Mouse (Mus musculus): ENCODE data around the gene Epc2.

The Epc2 gene

GRCm38 (mm10) chr2:49450931-49451636, at the start of gene Epc2:
Gene Epc2, plus strand, starts transcription at chr2:49451486.
- DNase-seq: peak; percentile 92 to 93

GRCm38 (mm10) chr2:49405954-49406353, 45.3 kb upstream of the Epc2 start:
- no peak for DNase-seq

- DNase-seq: no peak
These were observed 39.6 kb upstream of the Epc2 start for GRCm38 (mm10) chr2:49411685-49412084.

GRCm38 (mm10) chr2:49412576-49412975, 38.7 kb upstream of the Epc2 start:
- no peak for DNase-seq

DNA sequence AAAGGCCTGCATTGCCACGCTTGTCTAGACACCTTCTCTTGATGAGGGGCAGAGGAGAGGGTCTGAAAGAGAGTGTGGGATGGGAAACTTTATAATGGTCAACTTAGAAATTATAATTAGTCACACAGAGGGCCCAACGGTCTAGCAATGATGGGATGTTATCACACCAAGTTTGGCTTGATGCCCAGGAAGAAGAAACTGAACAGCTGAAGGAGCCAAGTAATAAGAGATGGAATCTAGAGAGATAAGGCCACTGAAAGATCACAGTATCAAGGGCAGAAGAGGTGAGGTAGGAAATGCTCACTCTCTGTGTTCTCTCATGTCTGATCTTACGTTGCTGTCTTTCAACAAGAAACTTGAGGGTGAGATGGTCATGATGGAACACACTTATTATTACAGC, 35.4 kb upstream of the Epc2 start:
- no peak for DNase-seq

DNA sequence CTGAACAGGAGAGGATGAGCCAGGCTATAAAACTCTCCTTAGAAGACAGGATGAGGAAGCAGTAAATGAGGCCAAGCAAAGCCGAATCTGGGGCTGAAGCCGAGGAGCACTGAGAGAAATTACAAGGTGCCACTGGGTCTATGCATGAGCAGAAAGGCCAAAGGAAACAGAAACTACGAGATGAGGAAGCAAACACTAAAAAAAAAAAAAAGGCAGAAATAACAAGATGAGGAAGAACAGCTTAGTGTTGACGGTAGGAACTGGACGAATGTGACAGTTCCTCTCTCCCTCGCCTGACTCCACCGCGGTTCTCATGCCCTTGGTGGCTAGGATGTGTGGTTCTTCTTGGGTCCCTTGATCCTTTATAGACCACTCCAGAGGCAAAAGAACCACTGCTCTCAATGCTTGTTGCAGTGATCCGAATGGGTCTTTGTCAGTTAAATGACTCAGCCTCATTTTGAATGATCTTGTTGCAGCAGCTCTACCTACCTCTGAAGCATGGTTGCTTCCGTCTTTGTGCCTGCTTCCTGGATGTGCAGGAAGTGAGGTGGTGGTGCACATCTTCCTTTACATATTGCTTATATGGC, 34.2 kb upstream of the Epc2 start:
- no peak for DNase-seq

DNA sequence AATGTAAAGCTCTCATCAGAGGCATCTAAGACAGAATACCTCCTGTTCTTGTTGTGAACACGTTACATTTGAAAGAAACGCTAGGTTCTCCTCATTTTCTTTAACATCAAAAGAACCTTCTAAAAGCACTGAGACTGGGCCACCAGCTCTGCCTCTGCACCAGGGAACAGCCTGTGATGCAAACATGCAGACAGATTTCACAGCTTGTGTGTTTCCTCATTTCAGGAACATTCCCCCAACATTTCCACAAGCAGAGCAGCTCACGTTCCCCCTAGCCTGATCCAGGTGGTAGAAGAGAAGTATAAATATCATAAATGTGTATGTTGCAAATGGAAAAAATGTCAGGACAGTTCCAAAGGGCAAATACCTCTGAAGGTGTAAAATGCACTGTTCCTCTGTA, 30.9 kb upstream of the Epc2 start:
- DNase-seq: no peak

GRCm38 (mm10) chr2:49423857-49424256, 27.4 kb upstream of the Epc2 start:
- no peak for DNase-seq

DNA sequence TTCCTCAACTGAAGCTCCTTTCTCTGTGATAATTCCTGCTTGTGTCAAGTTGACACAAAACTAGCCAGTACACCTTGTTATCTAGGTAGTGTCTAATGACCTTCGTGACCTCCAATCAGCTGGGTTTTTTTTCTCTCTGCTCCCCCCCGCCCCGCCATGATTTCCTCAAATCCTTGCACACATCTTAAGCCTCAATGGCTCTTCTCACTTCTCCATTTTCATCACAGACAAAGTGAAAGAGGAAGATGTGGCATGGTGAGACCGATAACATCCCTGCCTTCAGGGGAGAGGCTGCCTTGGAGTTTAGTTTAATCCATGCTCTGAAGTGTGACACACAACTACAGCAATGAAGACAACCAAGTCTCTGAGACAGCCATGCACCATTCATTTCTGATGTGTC, 26.5 kb upstream of the Epc2 start:
- no peak for DNase-seq

DNA sequence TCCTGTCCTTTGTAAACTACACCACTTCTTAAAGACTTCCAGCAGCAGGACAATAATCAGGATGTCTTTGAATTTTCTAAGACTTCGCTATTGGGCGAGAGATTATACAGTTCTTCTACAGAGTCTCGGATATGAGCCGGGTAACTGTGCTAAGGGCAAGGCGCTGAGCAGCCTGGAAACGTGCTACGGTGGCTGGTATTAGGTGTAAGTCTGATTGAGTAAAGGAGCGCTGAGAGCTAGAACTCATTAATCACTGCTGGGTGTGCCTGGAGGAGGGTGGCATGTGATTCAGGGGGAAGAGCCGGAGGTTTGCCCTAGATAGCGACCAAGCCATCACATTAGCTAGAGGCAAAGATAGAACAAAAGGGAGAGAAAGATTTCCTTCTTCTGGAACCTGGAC, 25.1 kb upstream of the Epc2 start:
- DNase-seq: no peak

DNA sequence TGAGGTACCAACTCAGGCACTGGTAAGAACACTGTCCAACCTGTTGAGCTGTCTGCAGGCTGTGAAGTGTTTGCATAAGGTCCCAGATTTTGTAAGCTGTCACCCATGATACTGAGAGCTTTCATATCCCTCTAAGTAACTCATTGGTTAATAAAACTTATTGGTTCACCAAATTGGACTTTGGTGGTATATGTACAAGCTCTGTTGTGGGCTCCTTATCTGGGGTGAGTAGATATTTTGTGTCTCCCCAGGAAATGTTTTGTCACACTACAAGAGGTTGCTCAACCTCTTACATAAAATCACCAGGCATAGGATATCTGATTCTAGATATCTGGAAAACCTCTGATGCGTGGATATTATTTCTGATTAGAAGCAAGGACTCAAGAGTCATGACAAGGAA, 20.3 kb upstream of the Epc2 start:
- no peak for DNase-seq

- no peak for DNase-seq
These were observed 18.1 kb upstream of the Epc2 start for GRCm38 (mm10) chr2:49433211-49433610.

DNA sequence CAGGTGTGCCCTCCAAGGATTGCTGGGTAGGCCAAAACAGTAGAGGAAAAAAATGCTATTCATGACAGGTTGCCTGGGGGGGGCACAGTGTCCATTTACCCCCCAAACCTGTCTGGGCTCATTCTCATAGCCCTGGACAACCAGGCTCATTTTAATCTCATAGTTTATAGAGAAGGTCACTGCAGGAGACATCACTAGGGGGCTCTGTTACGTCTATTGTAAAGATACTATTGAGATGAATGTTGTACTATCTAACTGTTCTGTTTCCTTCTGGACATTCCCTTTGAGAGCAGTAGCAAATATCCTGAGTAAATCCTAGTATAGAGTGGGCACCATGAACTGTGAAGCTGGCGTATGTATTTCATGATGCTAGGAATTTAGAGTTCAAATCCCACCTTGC, 5.0 kb upstream of the Epc2 start:
- DNase-seq: no peak

GRCm38 (mm10) chr2:49447586-49448475, 3.5 kb upstream of the Epc2 start:
- DNase-seq: peak; percentile 50 to 60

- no peak for DNase-seq
These were observed 819 bp upstream of the Epc2 start for GRCm38 (mm10) chr2:49450467-49450866.

GRCm38 (mm10) chr2:49451637-49452211, 438 bp downstream of the Epc2 start:
- DNase-seq: peak; percentile 95 to 97

DNA sequence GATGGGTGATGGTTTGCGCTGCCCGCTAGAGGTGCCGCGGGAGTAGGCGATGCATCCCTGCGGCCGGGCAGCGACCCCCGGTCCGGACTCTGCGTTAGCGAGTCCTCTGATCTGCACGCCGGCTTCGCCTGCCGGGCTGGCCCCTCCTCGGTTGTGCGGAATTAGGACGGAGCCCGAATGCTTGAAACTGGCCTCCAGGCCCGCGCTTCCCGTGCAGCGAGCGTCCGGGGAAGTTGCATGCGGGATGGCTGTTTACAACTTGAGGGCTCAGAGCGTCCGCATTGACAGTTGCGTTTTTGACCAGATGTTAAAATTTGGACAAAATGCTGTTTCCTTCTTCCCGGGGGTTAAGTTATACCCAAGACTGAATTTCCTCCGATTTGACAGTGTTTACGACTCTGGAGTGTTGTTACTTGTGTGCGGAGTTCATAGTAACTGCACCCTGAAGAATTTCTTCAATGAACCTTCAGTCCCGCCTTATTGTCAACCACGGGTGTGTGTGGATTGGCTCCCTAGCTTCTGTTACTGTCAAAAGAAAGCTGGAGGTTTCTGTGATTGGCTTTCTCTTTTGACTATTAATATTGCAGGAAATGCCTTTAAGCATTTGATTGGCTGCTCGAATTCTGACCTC, 1.3 kb downstream of the Epc2 start:
- DNase-seq: peak; percentile 55 to 71

- DNase-seq: no peak
These were observed 6.5 kb downstream of the Epc2 start for GRCm38 (mm10) chr2:49457797-49458196.

DNA sequence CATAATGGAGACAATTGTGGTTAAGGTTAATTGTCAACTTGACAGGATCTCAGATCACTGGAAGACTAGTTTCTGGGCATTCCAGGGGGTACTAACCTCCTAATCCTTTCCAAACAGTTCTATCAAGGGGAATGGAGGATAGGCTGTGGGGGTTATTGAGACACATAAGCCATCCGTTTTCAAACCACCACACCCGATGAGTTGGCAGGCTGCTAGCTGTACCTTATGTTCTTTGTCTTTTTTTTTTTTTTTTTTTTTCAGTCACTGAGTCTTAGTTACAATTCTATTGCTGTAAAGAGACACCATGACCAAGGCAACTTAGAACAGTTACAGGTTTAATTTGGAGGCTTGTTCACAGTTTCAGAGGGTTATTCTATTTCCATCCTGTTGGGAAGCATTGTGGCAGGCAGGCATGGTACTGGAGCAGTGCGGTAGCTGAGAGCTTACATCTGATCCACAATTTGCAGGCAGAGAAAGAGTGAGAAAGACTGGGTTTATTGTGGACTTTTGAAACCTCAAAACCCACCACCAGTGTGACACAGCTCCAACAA, 14.5 kb downstream of the Epc2 start:
- DNase-seq: peak; percentile 11 to 42

- no peak for DNase-seq
These were observed 15.8 kb downstream of the Epc2 start for GRCm38 (mm10) chr2:49467038-49467437.

DNA sequence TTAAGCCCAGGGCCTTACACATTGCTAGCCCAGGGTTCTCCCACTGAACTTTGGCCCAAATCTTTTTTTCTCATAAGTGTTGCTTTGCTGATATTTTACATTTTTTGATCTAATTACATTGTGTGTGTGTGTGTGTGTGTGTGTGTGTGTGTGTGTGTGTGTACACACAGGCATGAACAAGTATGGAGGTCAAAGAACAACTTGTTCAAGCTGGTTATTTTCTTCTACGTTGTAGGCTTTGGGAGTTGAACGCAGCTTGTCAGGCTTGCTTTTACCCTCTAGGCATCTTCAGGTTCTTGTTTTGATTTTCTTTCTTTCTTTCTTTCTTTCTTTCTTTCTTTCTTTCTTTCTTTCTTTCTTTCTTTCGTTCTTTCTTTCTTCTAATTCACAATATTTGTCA, 19.9 kb downstream of the Epc2 start:
- DNase-seq: no peak

GRCm38 (mm10) chr2:49471641-49472355, 20.5 kb downstream of the Epc2 start:
- DNase-seq: peak in 1 of 2 experiments; percentile 27
